Mouse (Mus musculus) bone marrow, adult 2 months (tissue): ENCODE measurements around the gene Rarb.

Experiments used
- CTCF ChIP-seq: fragments of 200-500 bp; IDR thresholded peaks from 2 replicates; pipeline ENCODE4 v1.5.1; 2011; ENCODE audit warnings: low read length, control low read depth; ENCODE audit not compliant: control insufficient read depth, insufficient read depth
- POLR2A ChIP-seq: fragments of 200-500 bp; IDR thresholded peaks from 2 replicates; pipeline ENCODE4 v1.6.1; 2011; ENCODE audit warnings: low read depth, mild to moderate bottlenecking, control low read depth, low read length, borderline replicate concordance; ENCODE audit not compliant: control insufficient read depth

DNA sequence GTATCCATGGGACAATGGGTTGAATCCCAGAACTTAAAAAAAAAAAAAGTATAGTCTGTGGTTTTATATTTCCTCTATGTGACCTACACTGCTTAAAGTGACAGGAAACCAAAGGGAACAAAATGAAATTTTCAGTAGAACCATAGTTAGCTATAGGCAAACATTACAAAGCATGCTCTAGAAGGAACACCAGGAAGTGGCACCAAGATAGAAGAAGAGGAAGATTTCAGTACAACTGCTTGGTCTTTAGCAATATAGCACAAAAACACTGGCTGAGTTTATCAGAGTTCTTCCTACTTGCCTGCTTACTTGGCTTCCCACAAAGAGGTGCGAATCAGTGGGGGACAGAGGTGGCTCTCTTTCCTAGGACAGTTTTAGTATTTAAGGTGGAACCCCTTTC, 266.7 kb downstream of the Rarb start:
- no peak for TF ChIP-seq CTCF
- no peak for TF ChIP-seq POLR2A
